Mouse (Mus musculus) lung, postnatal 0 days (tissue): ENCODE results near the gene Kcnt1.

ENCODE experiments used
- CTCF ChIP-seq: IDR thresholded peaks from 2 replicates; pipeline ENCODE4 v1.5.1; 2016; ENCODE audit warnings: antibody characterized with exemption, mild to moderate bottlenecking
- EP300 ChIP-seq: IDR thresholded peaks from 2 replicates; pipeline ENCODE4 v1.6.1; 2016; ENCODE audit warnings: antibody characterized with exemption, mild to moderate bottlenecking, control low read depth

DNA sequence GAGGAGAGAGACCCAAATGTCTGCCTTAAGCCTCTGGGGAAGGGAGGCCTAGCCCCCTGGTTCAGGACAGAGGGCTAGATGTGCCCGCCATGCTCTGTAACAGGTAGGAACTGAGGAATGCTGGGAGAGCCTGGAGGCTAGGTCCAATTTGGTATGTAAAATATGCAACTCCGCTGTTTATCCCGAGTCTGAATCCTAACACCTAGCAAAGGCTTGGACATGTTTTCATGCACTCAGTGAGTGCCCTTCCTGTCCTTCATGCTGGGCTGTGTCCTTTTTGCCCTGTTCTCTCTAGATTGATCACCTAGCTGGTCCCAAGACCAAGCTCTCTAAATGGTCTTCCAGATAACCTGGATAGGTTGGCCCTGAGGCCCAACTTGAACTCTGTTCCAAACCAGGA, 3.6 kb upstream of the Kcnt1 start:
- no peak for TF ChIP-seq EP300
- no peak for TF ChIP-seq CTCF
